Mouse (Mus musculus): ENCODE data around the gene Adcy1.

Adcy1 gene

DNA sequence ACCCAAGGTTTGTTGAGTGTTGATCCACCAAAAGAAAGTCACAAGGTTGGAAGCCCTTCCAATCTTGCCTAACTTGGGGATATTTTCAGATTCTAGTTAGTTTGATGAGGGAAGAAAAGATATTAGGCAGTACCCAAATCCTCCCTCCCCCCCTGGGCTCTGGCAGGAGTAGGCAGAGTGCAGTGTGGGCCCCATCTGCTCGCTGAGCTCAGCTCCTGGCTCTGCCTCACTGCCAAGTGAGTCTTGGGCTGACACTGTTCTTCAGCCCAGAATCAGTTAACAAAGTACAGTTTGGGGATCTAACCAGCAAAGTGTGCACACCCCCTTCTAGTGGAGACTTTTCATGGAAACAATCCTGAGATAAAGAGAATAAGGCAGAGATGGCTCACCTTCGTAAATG is 162.9 kb downstream of the Adcy1 start:
- DNase-seq = peak in 1 of 2 experiments; percentile 4

- DNase-seq = no peak
These were observed 163.7 kb downstream of the Adcy1 start for GRCm38 (mm10) chr11:7226810-7227550.

- DNase-seq = no peak
These were observed 164.8 kb downstream of the Adcy1 start for GRCm38 (mm10) chr11:7228107-7228506.
